Mouse (Mus musculus) erythroid progenitor cell, adult 5-6 weeks (primary cell): ENCODE data around the gene Zfp536. TPM values are rescaled to one million over a fixed set of nuclear protein-coding genes. Genes with fewer than 3 reads are reported as not detected.

Experiments used
- ATAC-seq: replicated peaks from 2 replicates; pipeline ENCODE4 v1.8.0; 2016; ENCODE audit warnings: moderate number of reproducible peaks, mild to moderate bottlenecking, moderate TSS enrichment, inconsistent platforms; ENCODE audit not compliant: poor library complexity, low FRiP score, severe bottlenecking
- total RNA-seq, 2 experiments: library from RNA; stranded (forward) in 1 of 2; stranded (reverse) in 1 of 2; fragments of 150-400 nt in 1 of 2; fragments of 186-747, 209-891 nt in 1 of 2; gene quantifications; 2 replicates each; pipeline versions ENCODE4 v1.2.3 to v1.2.4; 2015 to 2017; ENCODE audit warnings: low replicate concordance in 2 of 2

Gene Zfp536
- total RNA-seq, 2 experiments from 2014 or later: not detected

DNA sequence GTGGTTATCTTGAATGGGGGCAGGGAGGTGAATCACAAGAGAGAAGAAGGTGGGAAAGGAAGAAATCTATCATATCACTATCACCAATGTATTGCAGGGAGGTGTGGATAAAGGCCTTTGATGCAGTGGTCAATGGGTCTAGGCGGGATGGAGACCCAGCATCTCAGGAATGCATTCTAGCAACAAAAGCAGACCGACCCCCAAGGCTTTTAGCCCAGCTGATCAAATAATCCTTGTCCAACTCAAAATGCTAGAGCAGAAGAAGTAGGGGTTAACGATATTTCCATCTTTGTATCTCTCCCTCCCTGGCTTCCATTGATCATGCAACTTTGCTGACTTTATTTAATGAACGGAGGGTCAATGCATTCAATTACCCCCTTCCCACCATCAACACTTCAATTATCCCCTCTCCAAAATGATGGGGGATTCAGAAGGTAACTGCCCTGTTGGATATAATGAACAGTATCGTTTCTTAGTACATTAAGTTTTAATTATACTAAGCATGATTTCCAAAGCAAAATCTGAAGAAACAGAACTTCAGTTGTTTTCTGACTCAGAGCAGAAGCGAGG lies 209.5 kb downstream of the Zfp536 start:
- no peak for ATAC-seq

- no peak for ATAC-seq
Measured at GRCm38 (mm10) chr7:37563171-37563574, 210.3 kb downstream of the Zfp536 start.

DNA sequence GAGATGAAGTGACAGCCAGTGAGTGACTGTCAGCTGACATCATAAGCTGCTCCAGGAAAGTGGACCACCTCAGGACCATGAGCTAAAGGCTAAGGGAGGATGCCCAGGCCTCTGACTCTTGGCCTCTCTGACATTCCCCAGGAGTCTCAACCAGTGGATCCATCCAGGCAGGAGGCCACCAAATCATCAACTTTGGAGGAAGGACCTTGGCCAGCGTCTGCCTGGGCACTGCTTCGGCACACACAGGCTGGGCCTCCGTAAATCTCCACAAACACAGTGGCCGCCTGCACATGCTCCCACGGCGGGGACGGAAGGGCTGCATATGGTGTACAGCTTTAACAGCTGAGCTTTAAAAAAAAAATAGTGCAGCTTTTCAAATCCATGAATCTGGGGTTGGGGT lies 210.9 kb downstream of the Zfp536 start:
- no peak for ATAC-seq

- ATAC-seq: no peak
Measured at GRCm38 (mm10) chr7:37560581-37560980, 212.9 kb downstream of the Zfp536 start.

DNA sequence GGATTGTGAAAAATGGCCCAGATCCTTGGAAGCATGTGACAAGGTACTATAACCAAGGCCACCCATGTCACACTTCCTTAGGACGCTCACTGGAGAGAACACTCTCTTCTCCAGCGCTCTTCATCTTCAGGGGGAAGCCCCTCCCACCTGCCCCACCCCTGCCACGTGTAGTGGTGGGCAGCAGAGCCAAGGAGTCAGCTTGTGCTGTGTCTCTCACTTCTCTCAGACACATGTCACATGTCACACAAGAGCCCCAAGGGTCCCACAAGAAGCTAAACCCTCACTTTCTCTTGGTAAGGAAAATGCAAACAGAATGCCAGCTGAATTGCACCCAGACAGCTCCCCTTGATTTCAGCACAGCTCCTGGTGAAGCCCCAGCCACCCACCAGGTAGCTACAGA lies 213.6 kb downstream of the Zfp536 start:
- ATAC-seq: no peak

DNA sequence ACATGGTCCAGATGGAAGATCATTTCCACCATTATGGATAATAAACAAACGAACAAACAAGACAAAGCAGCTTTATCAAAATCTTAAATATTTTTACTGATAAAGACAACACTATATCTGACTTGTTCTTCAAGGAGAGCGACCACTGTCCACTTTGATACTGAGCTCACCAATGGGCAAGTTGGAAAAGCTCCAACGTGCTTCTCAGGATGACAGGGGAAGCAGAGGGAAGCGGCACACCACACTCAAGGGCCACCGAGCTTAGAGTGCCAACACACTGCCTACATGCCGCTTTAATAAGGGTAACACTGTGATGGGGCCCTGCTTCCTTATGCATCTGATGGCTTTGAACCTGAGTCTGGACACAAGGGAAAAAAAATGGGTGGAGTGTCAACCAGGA lies 214.1 kb downstream of the Zfp536 start:
- no peak for ATAC-seq

GRCm38 (mm10) chr7:37556811-37557210 lies 216.6 kb downstream of the Zfp536 start:
- no peak for ATAC-seq

DNA sequence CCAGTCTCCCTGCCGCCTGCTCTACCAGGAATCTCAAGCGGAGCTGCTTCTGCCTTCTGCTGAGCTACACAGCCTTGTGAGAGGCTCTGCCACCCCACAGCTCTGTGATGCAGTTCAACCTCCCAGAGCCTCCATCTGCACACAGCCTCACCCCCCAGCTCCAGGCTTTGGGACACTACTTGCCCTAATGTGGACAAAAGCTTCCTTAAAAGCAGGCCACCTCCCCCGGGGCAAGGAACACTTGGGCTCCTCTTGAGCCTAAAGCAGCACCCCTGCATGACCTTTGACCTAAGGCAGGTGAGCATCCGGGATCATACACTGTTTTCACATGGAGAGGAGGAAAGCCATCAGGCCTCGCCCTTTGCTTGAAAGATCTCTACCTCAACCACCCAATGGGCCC lies 219.0 kb downstream of the Zfp536 start:
- ATAC-seq: no peak

DNA sequence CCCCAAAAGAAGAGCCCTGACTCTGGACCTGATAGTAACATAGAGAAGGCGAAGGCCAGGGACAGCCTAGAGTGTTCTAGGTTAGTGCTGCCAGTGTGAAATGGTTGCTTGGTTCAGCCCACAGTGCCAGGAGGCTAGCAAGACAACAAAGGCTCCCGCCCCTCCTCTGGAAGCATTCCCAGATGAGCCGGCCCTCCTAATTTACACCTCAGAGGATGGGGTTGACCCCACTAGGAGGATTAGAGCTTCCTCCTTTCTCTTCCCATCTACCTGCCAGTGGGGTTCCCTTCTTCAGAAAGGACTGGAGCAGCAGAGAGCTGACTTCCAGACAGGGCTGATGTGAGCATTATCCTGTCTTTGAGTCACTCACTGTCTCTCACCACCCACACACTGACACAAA lies 219.8 kb downstream of the Zfp536 start:
- ATAC-seq: no peak

DNA sequence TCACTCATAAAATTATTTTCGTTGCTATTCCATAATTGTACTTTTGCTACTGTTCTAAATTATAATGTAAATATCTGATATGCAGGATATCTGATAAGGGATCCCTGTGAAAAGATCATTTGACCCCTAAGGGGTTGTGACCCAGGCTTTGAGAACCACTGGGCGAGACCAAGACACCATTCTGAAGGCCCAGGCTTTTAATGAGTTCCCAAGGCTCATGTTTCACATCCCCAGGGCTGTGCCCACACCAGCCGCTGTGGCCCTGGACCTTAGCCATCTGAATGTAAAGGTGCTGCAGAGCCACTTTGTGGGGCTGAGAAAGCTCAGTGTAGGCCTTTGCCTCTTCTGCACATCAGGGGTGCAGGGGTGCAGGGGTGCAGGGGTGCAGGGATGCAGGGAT lies 221.1 kb downstream of the Zfp536 start:
- ATAC-seq: no peak

DNA sequence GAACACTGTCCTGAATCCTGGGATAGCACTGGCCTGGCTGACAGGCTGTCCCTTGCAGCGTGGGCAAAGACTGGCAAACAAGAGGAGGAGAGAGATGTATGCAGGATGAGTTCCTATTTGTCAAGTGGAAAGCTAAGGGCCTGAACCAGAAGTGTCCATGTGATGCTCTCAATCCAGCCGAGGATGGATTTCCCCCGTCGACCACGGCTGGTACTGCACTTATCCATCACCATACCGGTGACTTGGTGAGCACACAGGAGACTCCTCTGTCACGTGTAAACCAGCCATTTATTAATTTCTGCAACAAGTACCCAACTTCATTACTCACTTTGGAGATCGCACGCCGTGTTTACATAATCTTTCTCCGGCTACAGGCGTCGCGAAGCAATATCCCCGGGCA lies 224.6 kb downstream of the Zfp536 start:
- no peak for ATAC-seq

DNA sequence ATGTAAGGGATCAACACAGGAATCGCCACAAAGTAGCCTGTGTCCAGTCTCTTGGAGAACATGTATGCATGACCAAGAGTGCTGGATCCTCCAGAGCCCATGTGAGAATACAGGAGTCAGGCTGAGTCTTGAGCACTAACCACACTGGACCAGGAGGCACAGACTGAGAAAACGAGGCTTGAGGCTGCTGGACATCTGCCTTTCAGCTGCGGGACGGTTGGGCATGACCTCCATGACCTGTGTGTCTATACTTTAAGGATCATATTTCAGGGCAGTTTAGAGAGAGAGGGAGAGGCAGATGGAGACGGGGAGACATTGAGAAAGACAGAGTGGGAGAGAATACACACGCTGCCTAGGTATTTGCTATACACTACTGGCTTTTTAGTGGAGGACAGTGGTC lies 229.4 kb downstream of the Zfp536 start:
- no peak for ATAC-seq

DNA sequence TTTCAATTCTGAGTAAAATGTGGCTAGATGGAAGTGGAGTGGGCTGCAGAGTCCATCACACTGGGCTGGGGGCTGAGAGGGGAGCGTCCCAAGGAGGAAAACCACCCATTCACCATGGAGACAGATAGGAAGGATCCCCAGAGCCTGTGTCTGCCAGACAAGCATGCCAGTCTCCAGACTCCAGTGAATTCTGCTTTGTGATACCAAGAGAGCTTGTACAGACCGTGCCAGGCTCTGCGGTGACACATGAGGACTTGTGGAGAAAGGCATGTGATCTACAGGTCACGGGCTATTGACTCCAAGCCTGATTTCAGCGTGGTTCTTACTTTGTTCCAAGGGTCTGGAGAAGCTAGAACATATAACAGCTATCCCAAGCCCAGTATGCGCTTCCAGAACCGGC lies 230.5 kb downstream of the Zfp536 start:
- no peak for ATAC-seq

- no peak for ATAC-seq
Measured at GRCm38 (mm10) chr7:37531166-37531565, 242.3 kb downstream of the Zfp536 start.

GRCm38 (mm10) chr7:37528311-37528710 lies 245.1 kb downstream of the Zfp536 start:
- no peak for ATAC-seq

GRCm38 (mm10) chr7:37527890-37528289 lies 245.6 kb downstream of the Zfp536 start:
- ATAC-seq: no peak

DNA sequence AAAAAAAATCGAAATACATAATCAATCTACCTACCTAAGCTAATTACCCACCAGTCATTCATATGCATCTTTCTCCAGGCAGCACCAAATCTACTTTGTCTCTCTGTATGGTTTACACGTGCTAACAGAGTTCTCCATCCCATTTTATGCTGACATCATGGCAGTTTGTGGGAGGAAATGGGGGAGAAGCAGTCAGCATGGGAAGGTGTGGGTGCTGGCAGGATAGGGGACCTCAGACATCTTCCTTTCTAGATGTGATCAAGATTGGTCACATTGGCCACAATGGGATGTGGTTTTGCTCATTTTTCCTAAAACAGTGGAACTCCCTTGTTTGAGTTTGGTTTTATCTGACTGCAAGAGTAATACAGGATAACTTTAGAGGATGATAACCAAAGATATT lies 252.0 kb downstream of the Zfp536 start:
- no peak for ATAC-seq

GRCm38 (mm10) chr7:37510933-37511675 lies 262.3 kb downstream of the Zfp536 start:
- no peak for ATAC-seq

DNA sequence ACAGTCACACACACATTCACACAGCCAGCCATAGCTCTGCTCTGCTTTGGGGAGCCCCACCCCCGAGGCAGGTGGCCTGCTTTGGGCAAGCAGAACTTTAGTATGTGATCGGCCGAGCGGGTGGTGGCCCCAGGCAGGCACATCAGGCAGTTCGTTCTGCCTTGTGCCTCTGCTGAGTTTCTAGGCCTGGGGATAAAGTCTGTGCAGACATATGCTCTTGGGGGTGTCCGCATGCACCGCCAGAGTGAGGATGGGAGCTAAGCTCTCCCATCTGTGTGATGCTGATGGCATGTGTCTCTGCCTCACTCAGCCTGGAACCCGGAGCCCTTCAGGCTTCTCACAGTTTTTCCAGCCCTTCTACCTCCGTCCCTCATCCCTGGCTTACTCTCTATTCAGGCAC lies 263.7 kb downstream of the Zfp536 start:
- no peak for ATAC-seq

DNA sequence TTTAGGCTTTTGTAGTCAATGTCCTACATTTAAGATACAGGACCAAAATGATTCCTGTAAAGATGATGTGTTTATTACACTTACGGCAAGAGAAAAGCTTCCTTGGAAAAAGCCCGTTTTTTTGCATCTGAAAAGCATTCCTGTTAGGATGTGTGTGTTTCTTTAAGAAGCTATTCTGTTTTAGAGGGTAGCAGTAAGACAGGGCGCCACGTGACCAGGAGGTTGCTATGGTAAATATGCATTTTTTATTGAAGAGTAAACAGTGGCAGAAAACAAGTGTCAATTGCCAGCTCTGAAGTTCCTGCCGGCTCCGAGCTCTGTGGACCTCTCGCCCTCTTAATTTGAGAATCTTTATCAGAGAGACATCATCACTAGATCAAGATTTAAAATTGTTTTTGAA lies 267.9 kb downstream of the Zfp536 start:
- ATAC-seq: no peak

GRCm38 (mm10) chr7:37505096-37505495 lies 268.3 kb downstream of the Zfp536 start:
- no peak for ATAC-seq

- no peak for ATAC-seq
Measured at GRCm38 (mm10) chr7:37498881-37499280, 274.6 kb downstream of the Zfp536 start.
